Mouse (Mus musculus) small intestine, adult 2 months (tissue): ENCODE measurements around the gene Slc39a7.

Experiments used
- CTCF ChIP-seq: fragments of 200-500 bp; IDR thresholded peaks from 2 replicates; pipeline ENCODE4 v1.5.1; 2012; ENCODE audit warnings: low read depth, mild to moderate bottlenecking, control low read depth, inconsistent platforms, low read length, moderate library complexity, mixed read lengths; ENCODE audit not compliant: insufficient replicate concordance, insufficient read length; ENCODE audit errors: extremely low read depth
- POLR2A ChIP-seq: fragments of 200-500 bp; IDR thresholded peaks from 2 replicates; pipeline ENCODE4 v1.6.1; 2012; ENCODE audit warnings: low read depth, mild to moderate bottlenecking, control low read depth, inconsistent platforms, low read length, moderate library complexity

GRCm38 (mm10) chr17:34003426-34003825 is 28.1 kb downstream of the Slc39a7 start:
- TF ChIP-seq CTCF (peak; percentile 62; the same call in 1 of the 2 replicates), POLR2A (no peak)
